Mouse (Mus musculus) G1E (cell line): Measurements from ENCODE around the gene Cops4. TPM values are rescaled to one million over a fixed set of nuclear protein-coding genes. Genes with fewer than 3 reads are reported as not detected.
A peak's percentile ranks its signal among the peaks of the same experiment; 100 is the strongest.

Experiments used
- ATAC-seq: 2 replicates; pipeline ENCODE4 v1.8.0; 2016; ENCODE audit warnings: mild to moderate bottlenecking; ENCODE audit not compliant: insufficient number of reproducible peaks, poor library complexity, low FRiP score, severe bottlenecking; ENCODE audit errors: extremely low read depth
- DNase-seq: peaks from one replicate; pipeline ENCODE4 v3.0.0; 2012; ENCODE audit warnings: low spot score
- H3K27me3 ChIP-seq: 2 replicates; pipeline ENCODE4 v1.6.1; 2012; ENCODE audit warnings: mild to moderate bottlenecking, low read length, inconsistent platforms; ENCODE audit not compliant: insufficient read depth
- H3K36me3 ChIP-seq: replicated peaks from 2 replicates; pipeline ENCODE3; 2012; ENCODE audit warnings: mild to moderate bottlenecking, inconsistent platforms
- H3K4me1 ChIP-seq: 2 replicates; pipeline ENCODE4 v1.6.1; 2012; ENCODE audit warnings: low read depth, low read length, inconsistent platforms, mixed read lengths; ENCODE audit not compliant: insufficient read depth
- H3K4me3 ChIP-seq: 2 replicates; pipeline ENCODE4 v1.5.1; 2012; ENCODE audit warnings: low read depth, mild to moderate bottlenecking, inconsistent platforms, low read length, moderate library complexity, mixed read lengths
- H3K9me3 ChIP-seq: replicated peaks from 2 replicates; pipeline ENCODE4 v1.6.1; 2012; ENCODE audit warnings: inconsistent platforms
- CTCF ChIP-seq: IDR thresholded peaks from 2 replicates; pipeline ENCODE4 v1.5.1; 2012; ENCODE audit warnings: low read depth, low read length, inconsistent platforms, mixed read lengths
- GATA1 ChIP-seq: IDR thresholded peaks from 2 replicates; pipeline ENCODE4 v1.6.1; 2012; ENCODE audit warnings: borderline replicate concordance, low read length, inconsistent platforms, mixed read lengths
- GATA2 ChIP-seq: IDR thresholded peaks from 2 replicates; pipeline ENCODE4 v1.6.1; 2012; ENCODE audit warnings: low read depth, low read length, inconsistent platforms, borderline replicate concordance
- POLR2AphosphoS5 ChIP-seq: IDR thresholded peaks from 2 replicates; pipeline ENCODE4 v1.6.1; 2012; ENCODE audit warnings: low read depth, low read length, inconsistent platforms; ENCODE audit not compliant: insufficient replicate concordance
- TAL1 ChIP-seq: conservative IDR thresholded peaks from 2 replicates; pipeline ENCODE4 v1.6.1; 2012; ENCODE audit warnings: low read depth, low read length, inconsistent platforms, mixed read lengths
- polyA plus RNA-seq: library from polyadenylated mRNA; stranded (reverse); fragments of >175 nt; gene quantifications from 2 replicates; pipeline ENCODE4 v1.2.3, GENCODE M21; 2012
- total RNA-seq, 2 experiments: library from RNA; stranded (forward) in 1 of 2; stranded (reverse) in 1 of 2; fragments of 200-1000 nt in 1 of 2; fragments of >200 nt in 1 of 2; fragmentation: Nextera tagmentation in 1 of 2; gene quantifications; 2 replicates each; pipeline ENCODE4 v1.2.3; 2014 to 2017

The Cops4 gene
- total RNA-seq (2014; fragmentation: Nextera tagmentation), result 76.7 and 84.4 TPM in 2 replicates
- total RNA-seq (2017), result 120 and 129 TPM in 2 replicates
- 4.9 and 11.9 TPM in 2 replicates for polyA plus RNA-seq

- Histone ChIP-seq H3K4me3 (peak within 1 kb of the TSS; percentile 82), H3K27me3 (peaks cover 2% of the 10 kb centered on the region; the same call in 1 of the 2 replicates), H3K36me3 (peaks cover 23% of the 10 kb centered on the region), H3K4me1 (peaks cover 26% of the 10 kb centered on the region), H3K9me3 (no peaks in the 10 kb centered on the region)
- ATAC-seq, result peak; percentile 99
- peak; percentile 91 for DNase-seq
- no peak for TF ChIP-seq TAL1
- no peak for TF ChIP-seq GATA2
- TF ChIP-seq GATA1, result no peak
Observed at GRCm38 (mm10) chr5:100518049-100519026, at the start of gene Cops4. Gene Cops4, plus strand, starts transcription at chr5:100518309.

GRCm38 (mm10) chr5:100476328-100476727 is 41.8 kb upstream of the Cops4 start:
- H3K27me3 ChIP-seq, result no peaks in the 10 kb centered on the region
- DNase-seq (no peak), ATAC-seq (no peak)
- H3K4me1 ChIP-seq, result peaks cover 4% of the 10 kb centered on the region; the same call in 1 of the 2 replicates
- H3K4me3 ChIP-seq, result no peak overlapping the region
- TF ChIP-seq GATA2 (no peak), TAL1 (no peak), CTCF (no peak), POLR2AphosphoS5 (no peak), GATA1 (no peak)
- H3K36me3 ChIP-seq, result peaks cover 87% of the 10 kb centered on the region
- H3K9me3 ChIP-seq, result no peaks in the 10 kb centered on the region

- ATAC-seq (no peak), DNase-seq (no peak)
- Histone ChIP-seq H3K27me3 (no peaks in the 10 kb centered on the region), H3K4me1 (peaks cover 6% of the 10 kb centered on the region; the same call in 1 of the 2 replicates), H3K36me3 (peaks cover 86% of the 10 kb centered on the region), H3K9me3 (no peaks in the 10 kb centered on the region), H3K4me3 (no peak overlapping the region)
- TF ChIP-seq POLR2AphosphoS5, result no peak
- TF ChIP-seq GATA2, result no peak
- TF ChIP-seq CTCF, result no peak
- TF ChIP-seq GATA1, result no peak
- TF ChIP-seq TAL1, result no peak
Observed at GRCm38 (mm10) chr5:100477604-100478003, 40.5 kb upstream of the Cops4 start.

GRCm38 (mm10) chr5:100483569-100483968 is 34.5 kb upstream of the Cops4 start:
- ATAC-seq, result no peak
- TF ChIP-seq TAL1 (no peak), CTCF (no peak), POLR2AphosphoS5 (no peak), GATA1 (no peak), GATA2 (no peak)
- no peak for DNase-seq
- H3K36me3 ChIP-seq, result peaks cover 78% of the 10 kb centered on the region
- no peaks in the 10 kb centered on the region for H3K9me3 ChIP-seq
- no peak overlapping the region for H3K4me3 ChIP-seq
- no peaks in the 10 kb centered on the region for H3K27me3 ChIP-seq
- H3K4me1 ChIP-seq, result peaks cover 34% of the 10 kb centered on the region

DNA sequence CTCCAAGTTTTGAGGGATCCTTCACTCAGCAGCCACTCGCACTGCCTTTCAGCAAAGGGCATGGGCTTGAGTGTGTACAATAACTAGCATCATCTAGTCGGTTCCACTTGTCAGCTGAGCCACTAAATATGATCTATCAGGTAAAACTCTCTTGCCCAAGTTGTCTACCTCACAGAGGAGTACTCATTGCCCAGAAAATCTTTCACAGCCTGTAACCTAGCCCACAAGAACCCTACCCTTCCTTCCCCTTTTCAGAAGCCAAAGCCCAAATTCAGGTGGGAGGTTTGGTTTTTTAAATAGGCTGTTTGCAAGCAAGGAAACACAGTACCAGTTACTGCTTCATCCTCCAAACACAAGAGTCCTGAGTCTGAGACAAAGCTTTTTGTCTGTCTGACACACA is 31.0 kb upstream of the Cops4 start:
- no peak for ATAC-seq
- H3K27me3 ChIP-seq, result no peaks in the 10 kb centered on the region
- H3K4me1 ChIP-seq, result peaks cover 61% of the 10 kb centered on the region
- peaks cover 68% of the 10 kb centered on the region for H3K36me3 ChIP-seq
- no peaks in the 10 kb centered on the region for H3K9me3 ChIP-seq
- TF ChIP-seq POLR2AphosphoS5, result no peak
- no peak for TF ChIP-seq CTCF
- no peak for TF ChIP-seq TAL1
- TF ChIP-seq GATA1, result no peak
- no peak for TF ChIP-seq GATA2
- no peak for DNase-seq
- no peak overlapping the region for H3K4me3 ChIP-seq

DNA sequence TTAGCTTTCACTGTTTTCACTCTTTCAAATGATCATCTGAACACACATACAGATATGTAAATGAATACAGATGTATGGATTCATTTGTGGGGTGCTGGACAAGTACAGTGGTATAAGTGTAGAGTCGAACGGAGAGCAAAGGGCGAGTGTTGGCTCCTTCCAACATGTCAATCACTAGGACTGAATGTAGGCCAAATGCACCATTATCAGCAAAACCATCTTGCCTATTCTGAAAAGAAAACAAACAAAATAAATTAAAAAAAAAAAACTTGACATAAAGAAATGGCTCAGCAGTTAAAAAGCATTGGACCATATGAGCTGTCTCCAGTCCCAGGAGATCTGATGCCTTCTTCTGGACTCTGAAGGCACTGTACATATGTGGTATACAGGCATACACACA is 29.9 kb upstream of the Cops4 start:
- no peak for TF ChIP-seq TAL1
- no peak for TF ChIP-seq POLR2AphosphoS5
- no peak for TF ChIP-seq GATA1
- no peak for TF ChIP-seq CTCF
- H3K36me3 ChIP-seq, result peaks cover 67% of the 10 kb centered on the region
- H3K4me1 ChIP-seq, result peaks cover 67% of the 10 kb centered on the region

More for the DNA sequence above, 29.9 kb upstream of the Cops4 start:
- H3K27me3 ChIP-seq, result no peaks in the 10 kb centered on the region
- ATAC-seq, result no peak
- DNase-seq, result no peak
- no peak overlapping the region for H3K4me3 ChIP-seq
- H3K9me3 ChIP-seq, result no peaks in the 10 kb centered on the region
